Mouse (Mus musculus): Measurements from ENCODE around the gene Homer2. TPM values are rescaled to one million over a fixed set of nuclear protein-coding genes. Genes with fewer than 3 reads are reported as not detected.

Gene Homer2
- total RNA-seq, 2 experiments from 2014 or later = 58.8 to 59.7 TPM

GRCm38 (mm10) chr7:81569851-81570250 lies 137.5 kb downstream of the Homer2 start:
- DNase-seq = no peak
- intact Hi-C loops (cut with DNase I) = loop anchor here (2.0 to 10.0 kb wide), 3 partner anchors 47 to 405 kb away; partner anchors contain the start of gene Rps17

DNA sequence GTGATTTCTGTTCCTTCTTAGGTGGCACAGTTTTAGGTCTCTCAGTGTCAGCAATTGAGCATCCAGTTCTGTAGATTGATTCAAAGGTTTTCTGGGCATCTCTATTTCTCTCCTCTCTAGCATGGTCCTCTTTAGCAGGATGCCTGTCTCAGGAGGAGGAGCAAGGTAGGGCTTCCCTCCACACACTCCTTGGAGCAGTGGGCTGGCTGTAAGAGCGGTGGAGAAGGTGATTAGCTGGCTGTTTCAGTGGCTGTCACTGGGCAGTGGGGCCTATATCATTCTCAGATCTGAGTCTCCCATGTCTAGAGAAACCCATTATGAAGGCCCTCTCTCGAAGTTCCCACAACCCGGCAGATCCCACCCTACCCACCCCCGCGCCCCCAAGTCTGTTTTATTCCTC lies 139.9 kb downstream of the Homer2 start:
- intact Hi-C loops (cut with DNase I) = no loop called here
- no peak for DNase-seq

GRCm38 (mm10) chr7:81566892-81567291 lies 140.4 kb downstream of the Homer2 start, which contains the start of gene Fsd2:
Gene Fsd2 (minus strand): TSS chr7:81566944.
- intact Hi-C loops (cut with DNase I) = no loop called here
- peak; percentile 77 to 83 for DNase-seq

- intact Hi-C loops (cut with DNase I) = no loop called here
- peak; percentile 34 to 35 for DNase-seq
These were observed 141.0 kb downstream of the Homer2 start for GRCm38 (mm10) chr7:81566332-81566731.

GRCm38 (mm10) chr7:81565381-81566055 lies 141.8 kb downstream of the Homer2 start:
- intact Hi-C loops (cut with DNase I) = no loop called here

GRCm38 (mm10) chr7:81564766-81565165 lies 142.6 kb downstream of the Homer2 start:
- intact Hi-C loops (cut with DNase I) = no loop called here

More at GRCm38 (mm10) chr7:81565381-81566055, 141.8 kb downstream of the Homer2 start:
- DNase-seq = peak; percentile 32 to 41

DNA sequence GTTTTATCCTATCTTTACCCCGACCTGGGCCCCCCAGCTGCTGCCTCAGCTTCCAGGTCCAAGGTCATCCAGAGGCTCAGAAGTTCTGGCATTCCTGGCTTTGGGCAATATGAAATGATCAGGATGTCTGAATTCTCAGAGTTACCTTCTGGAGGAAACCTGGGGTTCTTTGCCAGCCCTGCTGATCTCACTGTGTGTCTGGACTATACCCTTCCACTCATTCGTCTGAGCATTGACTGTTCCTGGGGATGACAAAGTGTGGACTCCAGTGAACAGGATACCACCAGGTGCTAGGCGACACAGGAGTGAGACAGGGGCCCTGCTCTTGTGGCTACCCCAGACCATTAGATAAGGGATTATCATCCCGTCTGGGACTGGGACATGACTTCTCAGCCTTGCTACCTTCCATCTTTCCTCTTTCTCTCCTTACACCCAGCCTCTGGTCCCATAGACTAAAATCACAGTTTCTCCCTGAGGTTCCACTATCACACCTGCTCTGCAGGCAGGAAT lies 143.8 kb downstream of the Homer2 start:
- DNase-seq = no peak
- intact Hi-C loops (cut with DNase I) = no loop called here

More at GRCm38 (mm10) chr7:81564766-81565165, 142.6 kb downstream of the Homer2 start:
- no peak for DNase-seq

DNA sequence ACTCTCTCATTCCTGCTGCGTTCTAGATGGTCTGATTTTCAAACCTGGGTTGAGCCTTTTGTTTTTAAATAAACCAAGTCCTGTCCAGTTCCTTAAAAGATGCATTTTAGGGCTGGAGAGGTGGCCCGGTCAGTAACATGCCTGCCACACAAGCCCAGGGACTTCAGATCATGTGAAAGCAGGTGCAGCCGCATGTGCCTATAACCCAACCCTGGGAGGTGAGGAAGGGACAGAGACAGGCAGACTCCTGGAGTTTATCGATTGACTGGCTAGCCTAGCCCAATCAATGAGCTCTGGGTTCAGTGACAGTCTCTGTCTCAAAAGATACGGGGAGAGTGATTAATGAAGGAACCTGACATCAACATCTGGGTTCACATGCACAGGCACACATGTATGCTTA lies 146.1 kb downstream of the Homer2 start:
- intact Hi-C loops (cut with DNase I) = no loop called here
- DNase-seq = no peak

GRCm38 (mm10) chr7:81560101-81561049 lies 147.0 kb downstream of the Homer2 start:
- intact Hi-C loops (cut with DNase I) = no loop called here

DNA sequence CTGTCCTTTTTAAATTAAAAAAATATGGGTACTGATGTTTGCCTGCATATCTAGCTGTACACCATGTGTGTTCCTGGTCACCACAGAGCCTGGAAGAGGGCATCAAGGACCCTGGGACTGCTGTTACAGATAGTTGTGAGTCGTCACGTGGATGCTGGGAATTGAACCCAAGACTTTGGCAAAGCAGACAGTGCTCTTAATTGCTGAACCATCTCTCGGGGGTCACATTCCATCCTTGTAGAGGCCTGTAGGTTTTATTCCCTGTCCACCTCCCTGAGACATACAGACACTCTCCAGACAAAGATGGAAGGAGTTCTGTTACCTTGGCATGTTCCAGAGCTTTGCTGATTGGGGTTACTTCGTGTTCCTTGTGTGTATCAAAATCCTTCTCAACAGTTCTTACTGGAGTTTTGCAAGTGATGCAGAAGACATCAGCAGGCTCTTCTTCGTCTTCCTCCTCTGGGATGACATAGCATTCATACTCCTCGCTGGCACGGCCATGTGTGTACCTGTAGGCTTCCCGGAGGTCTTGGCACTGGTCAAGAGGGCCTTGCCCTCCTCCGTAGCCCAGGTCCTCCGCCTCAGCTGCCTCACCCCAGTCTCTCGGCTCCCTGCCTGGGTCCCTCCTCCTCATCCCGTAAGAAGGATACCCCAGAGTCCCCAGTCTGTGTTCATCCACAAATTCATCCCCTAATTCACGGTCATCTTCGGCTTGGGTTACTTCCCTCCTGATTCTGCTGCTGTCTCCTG lies 147.9 kb downstream of the Homer2 start:
- intact Hi-C loops (cut with DNase I) = no loop called here
- no peak for DNase-seq

More at GRCm38 (mm10) chr7:81560101-81561049, 147.0 kb downstream of the Homer2 start:
- DNase-seq = no peak

DNA sequence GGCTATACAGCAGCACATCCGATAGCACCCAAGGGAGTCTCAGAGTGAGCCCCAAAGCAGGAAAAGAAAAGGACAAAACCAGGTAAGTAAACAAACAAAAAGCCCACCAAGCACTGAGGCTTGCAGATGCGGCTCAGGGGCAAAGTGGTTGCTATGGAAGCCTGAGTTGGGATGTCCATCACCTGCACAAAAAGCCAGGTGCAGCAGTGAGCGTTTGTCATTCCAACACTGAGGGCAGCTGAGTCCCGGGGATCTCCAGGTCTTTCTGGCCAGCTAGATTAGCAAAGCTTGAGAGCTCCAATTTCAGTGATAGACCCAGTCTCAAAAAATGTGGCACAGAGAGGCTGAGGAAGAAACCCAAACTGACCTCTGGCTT lies 149.4 kb downstream of the Homer2 start:
- intact Hi-C loops (cut with DNase I) = no loop called here
- no peak for DNase-seq

DNA sequence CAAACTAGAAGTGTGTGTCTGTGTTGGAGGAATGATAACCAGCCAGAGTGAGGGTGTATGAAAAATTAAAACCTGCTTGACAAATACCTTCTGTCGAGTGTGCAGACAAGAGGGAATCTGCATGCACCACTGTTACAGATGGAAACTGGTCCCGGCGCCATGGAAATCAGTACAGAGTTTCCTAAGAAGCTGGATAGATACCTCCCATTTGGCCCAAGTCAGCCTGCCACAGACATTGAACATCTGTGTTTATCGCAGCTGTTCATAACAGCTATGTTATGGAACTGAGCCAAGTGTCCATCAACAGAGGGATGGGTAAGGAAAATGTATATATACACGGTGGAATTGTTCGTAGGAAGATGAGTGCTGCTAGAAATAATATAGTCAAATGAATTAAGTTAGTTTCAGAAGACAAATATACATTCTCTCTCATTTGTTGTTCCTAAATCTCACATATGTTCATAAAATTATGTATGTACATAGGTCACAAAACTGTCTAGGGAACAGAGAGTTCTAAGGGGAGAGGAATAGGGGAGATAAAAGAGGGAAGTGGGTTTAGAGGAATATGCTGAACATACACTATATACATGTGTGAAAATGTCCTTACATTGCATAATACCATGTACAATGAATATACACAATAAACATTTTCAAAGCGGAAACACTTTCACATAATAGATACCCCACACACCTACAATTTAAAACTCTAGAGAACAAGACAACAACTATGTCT lies 149.9 kb downstream of the Homer2 start:
- DNase-seq = peak; percentile 27 to 34
- intact Hi-C loops (cut with DNase I) = no loop called here

DNA sequence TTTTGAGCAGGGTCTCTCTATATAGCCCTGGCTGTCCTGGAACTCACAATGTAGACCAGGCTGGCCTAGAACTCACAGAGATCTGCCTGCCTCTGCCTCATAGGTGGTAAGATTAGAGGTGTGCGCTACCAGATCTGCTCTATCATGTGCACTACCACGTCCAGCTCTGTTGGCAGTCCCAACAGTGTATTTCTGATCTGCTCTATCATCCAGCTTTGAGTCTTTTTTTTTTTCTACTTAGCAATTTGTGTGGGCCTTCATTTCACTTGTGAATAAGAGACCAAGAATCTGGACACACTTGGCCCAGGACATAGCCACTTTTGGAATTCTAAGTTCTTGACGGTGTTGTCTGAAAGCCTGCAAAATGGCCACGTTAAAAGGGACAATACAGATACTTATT lies 150.5 kb downstream of the Homer2 start:
- DNase-seq = no peak
- intact Hi-C loops (cut with DNase I) = no loop called here

DNA sequence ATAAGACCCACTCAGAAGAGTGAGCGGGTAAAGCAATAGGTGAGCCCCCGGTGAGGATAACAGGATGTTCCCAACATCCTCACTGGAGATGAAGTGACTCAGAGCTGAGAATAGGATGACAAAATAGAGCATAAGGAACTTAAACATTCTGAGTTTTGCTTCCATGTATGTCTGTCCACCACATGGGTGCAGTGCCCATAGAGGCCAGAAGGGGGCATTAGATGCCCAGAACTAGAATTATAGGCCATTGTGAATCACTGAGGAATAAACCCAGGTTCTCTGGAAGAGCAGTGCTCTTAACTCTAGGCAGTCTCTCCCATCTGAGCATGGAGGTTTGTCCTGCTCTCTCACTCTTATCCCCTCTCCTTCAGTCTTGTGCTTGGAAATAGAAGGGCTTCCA lies 153.0 kb downstream of the Homer2 start:
- DNase-seq = peak; percentile 42 to 63
- intact Hi-C loops (cut with DNase I) = no loop called here

DNA sequence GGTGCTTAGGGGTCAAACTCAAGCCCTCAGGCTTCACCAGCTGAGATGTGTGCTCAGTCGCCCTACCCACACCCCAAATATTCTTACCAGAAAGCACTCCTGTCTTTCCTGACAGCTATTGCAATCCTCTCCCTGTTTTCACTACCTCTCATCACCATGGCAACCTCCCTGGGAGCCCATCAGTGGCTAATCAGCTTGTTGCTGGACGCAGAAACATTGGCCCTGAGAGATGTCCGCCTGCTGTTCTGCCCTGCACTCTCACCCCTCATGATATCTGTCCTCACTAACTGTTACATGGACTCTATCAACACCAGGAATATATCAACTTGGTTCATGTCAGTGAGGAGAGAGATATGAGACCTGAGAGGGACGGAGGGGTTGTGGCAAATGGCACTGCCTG lies 153.7 kb downstream of the Homer2 start:
- intact Hi-C loops (cut with DNase I) = no loop called here

More for the DNA sequence above, 153.7 kb downstream of the Homer2 start:
- no peak for DNase-seq

Other genes starting within 250 kb of the Homer2 start
- gene Ap3b2, start 213.6 kb downstream of the Homer2 start, total RNA-seq (2021) = under 1 TPM in 1 of 2 experiments, not detected in 1; 0.22 TPM
- gene BC048679, start 209.2 kb downstream of the Homer2 start, total RNA-seq (2021) = not detected
- 100 to 1,000 TPM; 214 to 226 TPM for gene Fsd2, start 140.6 kb downstream of the Homer2 start, total RNA-seq (2021)
- 1 to 10 TPM; 8.1 to 9.2 TPM for gene Whamm, start 136.3 kb downstream of the Homer2 start, total RNA-seq (2021)
- 10 to 100 TPM; 33.1 to 35.1 TPM for gene Ramac, start 55.4 kb upstream of the Homer2 start, total RNA-seq (2021)
- 10 to 100 TPM; 23.5 to 24.4 TPM for gene 3110040N11Rik, start 82.0 kb upstream of the Homer2 start, total RNA-seq (2021)
- gene Btbd1, start 121.9 kb upstream of the Homer2 start, total RNA-seq (2021) = 100 to 1,000 TPM; 131 to 138 TPM
- gene Gm10160, start 148.3 kb upstream of the Homer2 start, total RNA-seq (2021) = not detected
- gene Tm6sf1, start 151.5 kb upstream of the Homer2 start, total RNA-seq (2021) = 10 to 100 TPM; 13.7 to 17.1 TPM
- gene Hdgfl3, start 226.9 kb upstream of the Homer2 start, total RNA-seq (2021) = 10 to 100 TPM; 12.3 to 14.3 TPM

Measured in heart, postnatal 10 days (tissue).